Mouse (Mus musculus) neural tube, postnatal 0 days (tissue): ENCODE measurements around the gene Msln. TPM values are rescaled to one million over a fixed set of nuclear protein-coding genes. Genes with fewer than 3 reads are reported as not detected.

Source experiments
- microRNA-seq: library from miRNA; unstranded; fragments of <30 nt; microRNA quantifications from one replicate; pipeline ENCODE4, GENCODE M21; 2016
- polyA plus RNA-seq: library from polyadenylated mRNA; unstranded; fragments of >200 nt; fragmentation: Nextera tagmentation; extraction: Ambion mirVana; gene quantifications from 2 replicates; pipeline ENCODE4 v1.2.1, GENCODE M21; 2015

The Msln gene
- 4.9 and 9.2 TPM in 2 replicates for polyA plus RNA-seq

GRCm38 (mm10) chr17:25754241-25754640 lies at the start of gene Msln:
TSS of gene Msln (minus strand) at chr17:25754378.

GRCm38 (mm10) chr17:25796951-25797369 lies 42.8 kb upstream of the Msln start, which contains the start of gene Metrn:
TSS of gene Metrn (minus strand) at chr17:25797136.

GRCm38 (mm10) chr17:25795609-25796092 lies 41.5 kb upstream of the Msln start, which contains the start of gene AC134908.4:
TSS of gene AC134908.4 (minus strand) at chr17:25795659.

GRCm38 (mm10) chr17:25792615-25793014 lies 38.4 kb upstream of the Msln start, which contains the start of gene Fam173a:
TSS of gene Fam173a (minus strand) at chr17:25792901.

GRCm38 (mm10) chr17:25786280-25786679 lies 32.1 kb upstream of the Msln start, which contains the start of gene Ccdc78:
TSS of gene Ccdc78 (plus strand) at chr17:25786580.

GRCm38 (mm10) chr17:25785281-25785745 lies 31.1 kb upstream of the Msln start, which contains the start of gene Haghl:
TSS of gene Haghl (minus strand) at chr17:25785673.

GRCm38 (mm10) chr17:25773549-25774120 lies 19.5 kb upstream of the Msln start, which contains the start of gene Narfl:
TSS of gene Narfl (plus strand) at chr17:25773776.

GRCm38 (mm10) chr17:25735745-25736144 lies 18.4 kb downstream of the Msln start, which contains the start of gene Mslnl:
TSS of gene Mslnl (plus strand) at chr17:25736042.

GRCm38 (mm10) chr17:25727265-25728008 lies 26.7 kb downstream of the Msln start, which contains the start of the genes Chtf18 and Rpusd1:
TSS of gene Chtf18 (minus strand) at chr17:25727419.
TSS of gene Rpusd1 (plus strand) at chr17:25727670.

GRCm38 (mm10) chr17:25716711-25717637 lies 37.2 kb downstream of the Msln start, which contains the start of gene Gng13:
TSS of gene Gng13 (plus strand) at chr17:25717171.

Small RNA genes lying within 50 kb of the gene (microRNA-seq; reads per million reads assigned to microRNA genes)
- gene Gm25083 (not detected), gene Mir6966 (not detected)

Other genes with a start within 250 kb of the Msln start
- gene Sox8, start 183.7 kb downstream of the Msln start, polyA plus RNA-seq, result 41.4 and 42.9 TPM in 2 replicates
- gene Lmf1, start 175.3 kb downstream of the Msln start, polyA plus RNA-seq, result 26.5 and 30.9 TPM in 2 replicates
- gene Gng13, start 37.2 kb downstream of the Msln start, polyA plus RNA-seq, result 25.0 and 25.7 TPM in 2 replicates
- 3.3 and 3.6 TPM in 2 replicates for gene Chtf18, start 27.0 kb downstream of the Msln start, polyA plus RNA-seq
- 28.2 and 33.0 TPM in 2 replicates for gene Rpusd1, start 26.7 kb downstream of the Msln start, polyA plus RNA-seq
- gene Mslnl, start 18.3 kb downstream of the Msln start, polyA plus RNA-seq, result not detected in 2 replicates
- 22.1 and 26.8 TPM in 2 replicates for gene Narfl, start 19.4 kb upstream of the Msln start, polyA plus RNA-seq
- gene Haghl, start 31.3 kb upstream of the Msln start, polyA plus RNA-seq, result 239 and 280 TPM in 2 replicates
- gene Ccdc78, start 32.2 kb upstream of the Msln start, polyA plus RNA-seq, result 0.57 and 0.65 TPM in 2 replicates
- gene Fam173a, start 38.5 kb upstream of the Msln start, polyA plus RNA-seq, result 114 and 116 TPM in 2 replicates
- gene AC134908.4, start 41.3 kb upstream of the Msln start, polyA plus RNA-seq, result 3.6 and 5.2 TPM in 2 replicates
- 120 and 140 TPM in 2 replicates for gene Metrn, start 42.8 kb upstream of the Msln start, polyA plus RNA-seq
- gene Fbxl16, start 54.7 kb upstream of the Msln start, polyA plus RNA-seq, result 55.3 and 58.9 TPM in 2 replicates
- 21.0 and 21.7 TPM in 2 replicates for gene Wdr24, start 69.2 kb upstream of the Msln start, polyA plus RNA-seq
- gene Jmjd8, start 74.5 kb upstream of the Msln start, polyA plus RNA-seq, result 37.1 and 44.5 TPM in 2 replicates
- gene Stub1, start 79.0 kb upstream of the Msln start, polyA plus RNA-seq, result 354 and 408 TPM in 2 replicates
- gene Rhbdl1, start 82.9 kb upstream of the Msln start, polyA plus RNA-seq, result 89.7 and 104 TPM in 2 replicates
- gene Gm20683, start 87.4 kb upstream of the Msln start, polyA plus RNA-seq, result 13.1 and 18.9 TPM in 2 replicates
- 13.5 and 19.5 TPM in 2 replicates for gene Rhot2, start 90.5 kb upstream of the Msln start, polyA plus RNA-seq
- gene Wdr90, start 107.1 kb upstream of the Msln start, polyA plus RNA-seq, result 9.4 and 12.7 TPM in 2 replicates
- 64.6 and 66.2 TPM in 2 replicates for gene Mcrip2, start 114.4 kb upstream of the Msln start, polyA plus RNA-seq
- 81.0 and 83.3 TPM in 2 replicates for gene Mettl26, start 120.7 kb upstream of the Msln start, polyA plus RNA-seq
- 0.27 and 0.46 TPM in 2 replicates for gene Wfikkn1, start 126.5 kb upstream of the Msln start, polyA plus RNA-seq
- gene Rab40c, start 165.3 kb upstream of the Msln start, polyA plus RNA-seq, result 37.8 and 40.6 TPM in 2 replicates
- gene Pigq, start 190.6 kb upstream of the Msln start, polyA plus RNA-seq, result 60.7 and 77.8 TPM in 2 replicates
- not detected in 2 replicates for gene Nhlrc4, start 190.6 kb upstream of the Msln start, polyA plus RNA-seq
- 0.19 TPM in 1 of 2 replicates, not detected in the other for gene A930017K11Rik, start 198.2 kb upstream of the Msln start, polyA plus RNA-seq
- 14.2 and 17.7 TPM in 2 replicates for gene Capn15, start 231.4 kb upstream of the Msln start, polyA plus RNA-seq